Mouse (Mus musculus) limb, embryonic 11.5 days (tissue): ENCODE results near the gene Hnrnpab. TPM values are rescaled to one million over a fixed set of nuclear protein-coding genes. Genes with fewer than 3 reads are reported as not detected.
A peak's percentile ranks its signal among the peaks of the same experiment; 100 is the strongest.

Experiments
- ATAC-seq: fragments of 200-750 bp; cut with Nextera tagmentation; 2 replicates; pipeline ENCODE4 v1.8.0; 2017; ENCODE audit warnings: low read depth; ENCODE audit not compliant: insufficient number of reproducible peaks, low FRiP score, low TSS enrichment
- DNase-seq: peaks from one replicate; pipeline ENCODE4 v3.0.0-alpha.2; 2015; ENCODE audit warnings: low spot score
- H3K27ac ChIP-seq: fragments of 300-500 bp; sonication (generic); replicated peaks from 2 replicates; pipeline ENCODE4 v1.5.1; 2014; ENCODE audit warnings: low read depth, mild to moderate bottlenecking, low read length
- H3K27me3 ChIP-seq: fragments of 300-500 bp; sonication (generic); 2 replicates; pipeline ENCODE4 v1.6.1; 2014; ENCODE audit warnings: mild to moderate bottlenecking, low read length, mixed read lengths; ENCODE audit not compliant: control insufficient read depth, insufficient read depth
- H3K36me3 ChIP-seq: fragments of 300-500 bp; sonication (generic); 2 replicates; pipeline ENCODE4 v1.6.1; 2014; ENCODE audit warnings: mild to moderate bottlenecking, low read length, moderate library complexity, mixed read lengths; ENCODE audit not compliant: control insufficient read depth, insufficient read depth
- H3K4me1 ChIP-seq: fragments of 300-500 bp; sonication (generic); 2 replicates; pipeline ENCODE4 v1.6.1; 2014; ENCODE audit warnings: low read length, mixed read lengths; ENCODE audit not compliant: control insufficient read depth, insufficient read depth
- H3K4me2 ChIP-seq: fragments of 300-500 bp; sonication (generic); 2 replicates; pipeline ENCODE4 v1.6.1; 2014; ENCODE audit warnings: low read depth, mild to moderate bottlenecking, moderate library complexity; ENCODE audit not compliant: severe bottlenecking
- H3K4me3 ChIP-seq: fragments of 300-500 bp; sonication (generic); 2 replicates; pipeline ENCODE4 v1.5.1; 2014; ENCODE audit warnings: low read depth, low read length
- H3K9ac ChIP-seq: fragments of 300-500 bp; sonication (generic); 2 replicates; pipeline ENCODE4 v1.6.1; 2014; ENCODE audit warnings: mild to moderate bottlenecking, low read length
- H3K9me3 ChIP-seq: fragments of 300-500 bp; sonication (generic); 2 replicates; pipeline ENCODE4 v1.6.1; 2016; ENCODE audit warnings: low read length; ENCODE audit not compliant: control insufficient read depth
- WGBS: fragments of 180-500 bp; shearing (Covaris S2); extraction: QIAGEN DNeasy Blood & Tissue Kit; methylation state at CpG from one replicate; pipeline ENCODE4 v1.1.7; 2014; 5-methylcytosine and 5-hydroxymethylcytosine counted together
- polyA plus RNA-seq: library from polyadenylated mRNA; unstranded; fragments of >200 nt; fragmentation: Nextera tagmentation; extraction: Ambion mirVana; gene quantifications from 2 replicates; pipeline ENCODE4 v1.2.1, GENCODE M21; 2014

The Hnrnpab gene
- polyA plus RNA-seq, 1 experiment from 2014 or later = 796 TPM

DNA sequence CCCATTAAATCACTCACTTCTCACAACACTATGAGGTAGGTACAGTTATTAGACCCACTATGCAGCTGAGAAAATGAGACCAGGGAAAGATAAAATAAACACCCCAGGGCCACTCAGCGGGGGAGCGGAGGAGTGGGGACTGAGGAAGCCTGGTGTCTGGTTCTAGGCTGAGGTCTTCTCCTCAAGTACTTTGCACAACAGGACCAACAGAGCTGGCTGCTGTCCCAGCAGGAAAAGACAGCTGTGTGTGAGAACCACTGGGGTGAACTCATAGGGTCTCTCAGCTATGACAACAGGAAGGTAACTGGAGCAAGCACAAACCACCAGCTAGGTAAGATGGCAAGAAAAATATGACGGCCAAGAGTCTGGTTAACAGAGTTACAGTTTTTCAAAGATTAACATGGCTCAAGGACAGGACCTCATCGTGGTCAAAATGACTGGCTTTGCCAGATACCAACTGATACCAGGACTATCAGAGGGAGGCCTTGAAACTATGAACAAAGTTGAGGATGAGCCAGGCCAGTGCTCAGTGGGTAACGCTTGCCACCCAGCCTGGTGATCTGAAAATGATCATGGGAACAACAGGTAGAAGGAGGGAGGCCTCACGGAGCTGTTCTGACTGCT is 25.6 kb upstream of the Hnrnpab start:
- 0 out of 2 replicates have a peak, but pooled peaks cover 3% of the 10 kb centered on the region for H3K4me1 ChIP-seq

DNA sequence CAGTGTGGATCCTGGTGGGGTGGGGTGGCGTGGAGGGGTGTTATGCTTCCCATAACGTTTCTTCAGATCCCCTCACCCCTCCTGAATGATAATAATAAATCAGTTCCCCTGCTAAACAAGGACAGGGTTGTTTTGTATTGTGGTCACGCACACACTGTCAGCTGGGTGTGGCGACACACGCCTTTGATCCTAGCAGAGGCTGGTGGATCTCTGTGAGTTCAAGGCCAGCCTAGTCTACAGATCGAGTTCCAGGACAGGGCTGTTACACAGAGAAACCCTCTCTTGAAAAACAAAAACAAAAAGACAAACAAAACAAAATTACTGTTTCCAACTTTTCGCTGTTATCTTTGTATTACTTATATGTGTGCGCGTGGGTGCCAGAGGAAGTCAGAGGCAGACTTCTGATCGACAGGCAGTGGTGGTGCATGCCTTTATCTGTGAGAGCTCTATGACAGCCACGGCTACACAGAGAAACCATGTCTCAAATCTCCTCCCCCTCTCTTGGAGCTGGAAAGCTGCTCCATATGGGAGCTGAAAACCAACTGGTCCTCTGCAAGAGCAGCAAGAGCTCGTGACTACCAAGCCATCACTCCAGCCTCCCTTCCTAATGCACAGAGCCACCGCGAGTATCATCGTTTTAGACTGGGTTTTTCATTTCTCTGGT is 23.1 kb upstream of the Hnrnpab start:
- Histone ChIP-seq H3K36me3 (peaks cover 3% of the 10 kb centered on the region; the same call in 1 of the 2 replicates), H3K4me1 (no peaks in the 10 kb centered on the region), H3K4me3 (no peak overlapping the region), H3K4me2 (no peak overlapping the region), H3K27me3 (no peaks in the 10 kb centered on the region), H3K9me3 (no peaks in the 10 kb centered on the region), H3K9ac (no peak overlapping the region), H3K27ac (no peak overlapping the region)
- DNase-seq = no peak
- WGBS = 86% methylated on average over 15 of the region's 15 CpGs
- no peak for ATAC-seq

More for the DNA sequence above, 25.6 kb upstream of the Hnrnpab start:
- H3K4me3 ChIP-seq = no peak overlapping the region
- H3K27me3 ChIP-seq = no peaks in the 10 kb centered on the region
- no peaks in the 10 kb centered on the region; the same call in 1 of the 2 replicates for H3K36me3 ChIP-seq
- no peak overlapping the region for H3K9ac ChIP-seq
- no peak overlapping the region for H3K4me2 ChIP-seq
- H3K9me3 ChIP-seq = no peaks in the 10 kb centered on the region
- WGBS = 87% methylated on average over 6 of the region's 6 CpGs
- ATAC-seq (no peak), DNase-seq (no peak)
- H3K27ac ChIP-seq = no peak overlapping the region

DNA sequence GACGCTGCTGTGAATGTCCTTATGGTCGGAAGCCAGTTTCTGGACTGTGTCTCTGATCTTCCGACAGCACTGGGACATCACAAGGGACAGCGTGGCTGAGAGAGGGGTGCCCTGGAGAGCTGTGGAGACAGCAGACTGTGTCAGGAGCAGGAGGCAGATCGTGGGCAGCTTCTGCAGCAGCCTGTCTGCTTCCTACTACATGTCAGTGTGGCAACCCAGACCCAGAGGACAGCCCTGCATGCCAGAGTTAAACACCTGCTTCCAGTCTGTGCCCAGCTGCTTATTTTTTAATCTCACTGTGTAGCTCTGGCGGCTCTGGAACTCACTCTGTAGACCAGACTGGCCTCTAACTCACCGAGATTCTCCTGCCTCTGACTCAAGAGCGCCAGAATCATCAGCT is 21.3 kb upstream of the Hnrnpab start:
- no peak for ATAC-seq
- Histone ChIP-seq H3K4me2 (no peak overlapping the region), H3K9ac (no peak overlapping the region), H3K4me1 (no peaks in the 10 kb centered on the region), H3K9me3 (no peaks in the 10 kb centered on the region), H3K4me3 (no peak overlapping the region), H3K27ac (no peak overlapping the region), H3K27me3 (no peaks in the 10 kb centered on the region), H3K36me3 (peaks cover 12% of the 10 kb centered on the region; the same call in 1 of the 2 replicates)
- no peak for DNase-seq
- WGBS = 84% methylated on average over 8 of the region's 8 CpGs

DNA sequence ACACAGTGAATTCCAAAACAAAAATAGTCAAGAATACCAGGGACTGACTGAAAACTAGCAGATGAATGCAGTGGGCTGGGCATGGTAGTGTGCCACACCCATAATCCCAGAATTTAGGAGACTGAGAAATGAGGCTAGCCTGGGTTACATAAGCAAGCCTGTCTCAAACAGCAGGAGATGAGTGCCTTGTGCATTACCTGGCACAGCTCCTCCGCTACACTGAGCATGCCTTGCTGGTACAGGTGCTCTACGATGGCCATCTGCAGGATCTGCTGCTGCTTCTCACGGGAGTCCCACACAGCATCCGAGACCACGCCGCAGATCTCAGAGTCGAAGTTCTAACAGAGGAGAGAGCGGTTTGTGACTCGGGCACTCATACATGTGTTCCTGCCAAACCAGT is 20.8 kb upstream of the Hnrnpab start:
- H3K4me2 ChIP-seq = no peak overlapping the region
- H3K9me3 ChIP-seq = no peaks in the 10 kb centered on the region
- H3K27me3 ChIP-seq = no peaks in the 10 kb centered on the region
- no peak for DNase-seq
- H3K9ac ChIP-seq = no peak overlapping the region
- peaks cover 16% of the 10 kb centered on the region; the same call in 1 of the 2 replicates for H3K36me3 ChIP-seq
- WGBS = 91% methylated on average over 9 of the region's 9 CpGs
- H3K4me3 ChIP-seq = no peak overlapping the region
- H3K4me1 ChIP-seq = no peaks in the 10 kb centered on the region
- no peak for ATAC-seq
- H3K27ac ChIP-seq = no peak overlapping the region

DNA sequence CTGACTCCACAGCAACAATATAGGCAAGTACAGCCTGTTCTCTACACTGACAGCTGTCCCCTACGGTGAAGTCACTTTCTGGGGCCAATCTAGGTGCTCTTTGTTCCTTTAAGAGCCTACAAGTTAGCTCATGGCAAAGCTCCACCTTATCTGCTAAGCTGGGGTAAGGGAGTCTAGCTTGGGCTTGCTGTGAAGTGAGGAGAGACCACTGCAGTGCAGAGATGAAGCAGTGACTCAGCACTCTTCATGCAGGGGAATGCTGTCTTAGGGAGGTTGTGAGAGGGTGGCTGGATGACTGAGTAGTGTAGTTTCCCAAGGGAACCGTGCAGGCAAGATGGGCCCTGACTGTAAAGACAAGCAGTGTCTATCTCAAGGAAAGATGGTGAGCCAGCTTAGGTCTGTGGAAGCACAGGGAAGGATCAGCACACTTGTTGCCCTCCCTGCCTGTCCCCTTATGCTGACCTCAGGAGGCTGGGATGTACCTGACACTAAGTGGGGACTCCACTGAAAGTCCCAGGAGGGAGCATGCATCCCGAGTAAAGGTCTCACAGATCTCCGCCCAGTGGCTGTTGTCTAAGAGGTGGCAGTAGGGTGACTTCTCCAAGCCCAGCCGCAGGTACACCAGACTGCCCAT is 18.7 kb upstream of the Hnrnpab start:
- Histone ChIP-seq H3K9ac (no peak overlapping the region), H3K27ac (no peak overlapping the region), H3K9me3 (no peaks in the 10 kb centered on the region), H3K4me3 (no peak overlapping the region), H3K4me2 (no peak overlapping the region), H3K4me1 (peaks cover 4% of the 10 kb centered on the region; the same call in 1 of the 2 replicates), H3K36me3 (peaks cover 19% of the 10 kb centered on the region; the same call in 1 of the 2 replicates), H3K27me3 (no peaks in the 10 kb centered on the region)
- 86% methylated on average over 5 of the region's 5 CpGs for WGBS
- DNase-seq (no peak), ATAC-seq (no peak)

DNA sequence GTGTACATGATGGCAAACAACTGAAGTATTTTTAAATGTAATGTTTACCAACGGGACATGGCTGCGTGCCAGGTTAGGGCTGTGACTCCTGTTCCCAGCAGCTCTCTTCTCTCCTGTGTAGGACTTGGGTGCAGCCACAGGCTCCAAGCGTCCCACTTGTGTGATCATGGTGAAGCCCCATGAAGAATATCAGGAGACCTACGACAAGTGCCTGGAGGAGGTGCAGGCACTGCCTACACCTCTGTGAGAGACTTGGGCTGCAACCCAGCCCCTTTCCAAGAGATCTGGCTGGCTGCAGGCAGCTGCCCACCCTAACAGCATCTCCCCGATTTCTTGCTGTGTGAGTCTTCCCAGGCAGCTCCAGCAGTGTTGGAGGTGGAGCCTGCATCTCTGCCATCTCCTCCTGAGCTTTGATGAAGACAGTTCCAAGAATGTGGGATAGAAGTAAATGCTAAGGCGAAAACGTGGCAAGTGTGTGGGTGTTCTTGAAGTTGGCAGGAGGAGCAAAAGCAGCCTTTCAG is 16.4 kb upstream of the Hnrnpab start:
- Histone ChIP-seq H3K36me3 (peaks cover 19% of the 10 kb centered on the region; the same call in 1 of the 2 replicates), H3K27me3 (no peaks in the 10 kb centered on the region), H3K4me1 (peaks cover 4% of the 10 kb centered on the region; the same call in 1 of the 2 replicates), H3K4me3 (no peak overlapping the region), H3K27ac (no peak overlapping the region), H3K4me2 (no peak overlapping the region), H3K9me3 (no peaks in the 10 kb centered on the region), H3K9ac (no peak overlapping the region)
- ATAC-seq (no peak), DNase-seq (no peak)
- WGBS = 94% methylated on average over 7 of the region's 7 CpGs

DNA sequence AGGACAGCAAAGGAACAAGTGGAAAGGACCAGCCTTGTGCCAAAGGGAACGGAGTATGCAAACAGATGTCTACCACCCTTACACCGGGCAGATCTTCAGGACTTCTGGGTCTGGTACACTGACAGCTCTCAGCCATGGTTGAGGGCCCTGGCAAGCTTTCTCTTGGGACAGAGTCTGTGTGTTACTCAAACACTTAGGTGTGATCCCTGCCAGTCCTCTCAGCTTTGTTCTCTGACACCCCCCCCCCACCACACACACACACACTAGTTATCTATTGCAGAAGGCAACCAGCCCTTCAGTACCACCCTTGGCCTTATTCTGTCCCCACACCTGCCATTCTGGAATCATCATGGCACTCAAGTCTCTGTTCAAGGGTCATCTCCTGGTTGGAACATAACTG is 15.1 kb upstream of the Hnrnpab start:
- Histone ChIP-seq H3K4me2 (no peak overlapping the region), H3K36me3 (peaks cover 19% of the 10 kb centered on the region; the same call in 1 of the 2 replicates), H3K4me3 (no peak overlapping the region), H3K4me1 (peaks cover 4% of the 10 kb centered on the region; the same call in 1 of the 2 replicates), H3K27ac (no peak overlapping the region), H3K27me3 (no peaks in the 10 kb centered on the region), H3K9ac (no peak overlapping the region), H3K9me3 (no peaks in the 10 kb centered on the region)
- DNase-seq = no peak
- ATAC-seq = no peak
- WGBS = 97% methylated on average over 2 of the region's 2 CpGs

DNA sequence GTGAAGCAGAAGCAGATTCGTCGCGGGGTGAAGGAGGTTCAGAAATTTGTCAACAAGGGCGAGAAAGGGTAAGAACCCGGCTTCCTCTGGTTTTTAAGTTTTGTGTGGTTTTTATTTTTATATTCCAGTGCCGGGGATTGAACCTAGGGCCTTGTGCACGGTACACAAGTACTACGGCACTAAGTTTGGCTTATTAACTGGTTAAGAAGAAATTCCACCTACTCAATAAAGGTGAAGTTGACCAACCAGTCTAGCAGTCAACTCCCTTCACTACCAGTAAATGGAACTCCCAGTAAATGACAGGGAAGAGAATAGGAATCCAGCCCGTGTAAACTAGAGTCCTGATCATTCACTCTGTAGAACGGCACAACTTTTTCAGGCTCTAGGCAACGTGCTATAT is 13.4 kb upstream of the Hnrnpab start:
- ATAC-seq = no peak
- Histone ChIP-seq H3K4me1 (peaks cover 4% of the 10 kb centered on the region; the same call in 1 of the 2 replicates), H3K27me3 (no peaks in the 10 kb centered on the region), H3K9me3 (no peaks in the 10 kb centered on the region), H3K9ac (peak overlapping the region; percentile 77), H3K4me3 (peak overlapping the region; percentile 81), H3K36me3 (peaks cover 18% of the 10 kb centered on the region; the same call in 1 of the 2 replicates), H3K4me2 (peak overlapping the region; percentile 76), H3K27ac (no peak overlapping the region)
- WGBS = 3% methylated on average over 11 of the region's 11 CpGs
- DNase-seq = no peak
